Mouse (Mus musculus): ENCODE measurements around the gene Zfp975.
A peak's percentile ranks its signal among the peaks of the same experiment; 100 is the strongest.
"Not testable (repeated sequence)": the region's sequence is repeated elsewhere in the genome, so short reads cannot be mapped to it uniquely, and the experiment has no call there.

Zfp975 gene

GRCm38 (mm10) chr7:42692362-42693158 is at the start of gene Zfp975:
Gene Zfp975 (minus strand): TSS chr7:42692742.
- DNase-seq, result peak; percentile 76 to 80

GRCm38 (mm10) chr7:42738536-42739210 is 46.1 kb upstream of the Zfp975 start:
- DNase-seq, result no peak

GRCm38 (mm10) chr7:42726917-42727316 is 34.4 kb upstream of the Zfp975 start, which contains the start of gene Gm17067:
Gene Gm17067 (minus strand): TSS chr7:42727017.
- DNase-seq, result not testable (repeated sequence)

GRCm38 (mm10) chr7:42693251-42693650 is 709 bp upstream of the Zfp975 start:
- peak in 1 of 2 experiments; percentile 2 for DNase-seq

- DNase-seq, result not testable (repeated sequence)
These were observed 12.5 kb downstream of the Zfp975 start for GRCm38 (mm10) chr7:42680081-42680480.

- DNase-seq, result not testable (repeated sequence)
These were observed 12.9 kb downstream of the Zfp975 start for GRCm38 (mm10) chr7:42679646-42680045.

GRCm38 (mm10) chr7:42660140-42660539 is 32.4 kb downstream of the Zfp975 start:
- not testable (repeated sequence) for DNase-seq

GRCm38 (mm10) chr7:42655211-42655610 is 37.3 kb downstream of the Zfp975 start:
- DNase-seq, result not testable (repeated sequence)

GRCm38 (mm10) chr7:42643120-42643620 is 49.4 kb downstream of the Zfp975 start:
- not testable (repeated sequence) for DNase-seq

GRCm38 (mm10) chr7:42642152-42643115 is 50.1 kb downstream of the Zfp975 start, which contains the start of gene Zfp976:
Gene Zfp976 (minus strand): TSS chr7:42642588.
- peak; percentile 41 for DNase-seq

GRCm38 (mm10) chr7:42631031-42631430 is 61.5 kb downstream of the Zfp975 start:
- DNase-seq, result not testable (repeated sequence)

Data from cerebellum, postnatal 36 days (tissue).